21 mouse cellular contexts compared by ENCODE assay signal in the genomic region with DNA sequence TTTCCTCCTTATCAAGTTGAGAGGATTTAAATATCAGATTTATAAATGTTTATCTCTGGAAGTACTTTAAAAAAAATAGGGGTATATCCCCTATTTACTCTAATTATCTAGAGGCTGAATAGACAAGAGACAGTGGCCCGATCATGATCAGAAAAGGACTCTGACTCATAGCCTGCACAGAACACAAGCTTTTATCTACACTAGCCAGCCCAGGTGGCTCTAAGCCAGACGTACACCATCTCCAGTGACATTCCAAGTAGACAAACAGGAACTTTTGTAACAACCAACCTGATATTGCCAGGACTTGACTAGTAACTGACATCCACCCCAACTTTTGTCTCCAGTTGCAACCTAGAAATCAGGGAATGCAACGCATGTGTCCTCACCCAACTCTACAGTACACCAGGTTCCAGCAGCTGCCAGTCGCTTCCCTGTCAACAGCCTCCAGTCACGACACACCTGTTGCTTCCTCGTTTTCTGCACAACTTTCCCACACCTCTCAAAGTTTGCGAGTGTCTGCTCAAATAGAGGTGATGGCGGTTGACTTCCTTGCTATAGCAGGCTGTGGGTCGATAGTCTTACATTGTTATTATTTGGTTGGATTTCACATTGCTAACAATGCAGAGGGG.
DNase-seq lines count a peak whose midpoint lies in the region; ATAC-seq and TF ChIP-seq lines count a peak whose summit lies in the region.
"Had no signal": no experiment of that assay in that cellular context is flagged by ENCODE, and none has a peak within 500 bp of the region (broad histone marks: within the 10 kb centered on the region; RNA-seq: fewer than 3 reads in every experiment).

No protein-coding gene starts in this region.

- peaks cover 10% of the 10 kb centered on the region for H3K9me3 ChIP-seq in embryonic facial prominence, embryonic 14.5 days (ENCODE audit: control insufficient read depth, low read length)
- H3K9me3 ChIP-seq in embryonic facial prominence, embryonic 10.5 days = 0 out of 2 replicates have a peak, but pooled peaks cover 4% of the 10 kb centered on the region
- H3K9me3 ChIP-seq in midbrain, embryonic 15.5 days = peaks cover 5% of the 10 kb centered on the region; the same call in 1 of the 2 replicates
- 0 out of 2 replicates have a peak, but pooled peaks cover 4% of the 10 kb centered on the region for H3K9me3 ChIP-seq in midbrain, embryonic 13.5 days

- H3K27me3 ChIP-seq in embryonic facial prominence, embryonic 14.5 days (replicated peaks; ENCODE audit: control insufficient read depth, insufficient read depth, low read length) = no peaks in the 10 kb centered on the region
- no peaks in the 10 kb centered on the region for H3K27me3 ChIP-seq in embryonic facial prominence, embryonic 10.5 days (replicated peaks; ENCODE audit: low read depth, poor library complexity, severe bottlenecking)
- H3K27me3 ChIP-seq in liver, adult 2 months (ENCODE audit: control insufficient read depth, insufficient read depth, low read length) = no peaks in the 10 kb centered on the region
- no peaks in the 10 kb centered on the region for H3K27me3 ChIP-seq in midbrain, embryonic 15.5 days (replicated peaks)
- no peaks in the 10 kb centered on the region for H3K27me3 ChIP-seq in midbrain, embryonic 13.5 days
- H3K27me3 ChIP-seq: heart, embryonic 15.5 days; hindbrain, embryonic 13.5 days; midbrain, embryonic 12.5 days; neural tube, embryonic 13.5 days had no signal

- peak; percentile 22 for DNase-seq in embryonic facial prominence, embryonic 14.5 days (ENCODE audit: low spot score)
- no peak for DNase-seq in embryonic facial prominence, embryonic 10.5 days (ENCODE audit: low spot score)
- DNase-seq in liver, adult 2 months (ENCODE audit: extremely low read depth, low read depth, low spot score) = peak; percentile 87
- DNase-seq in liver = no peak
- peak; percentile 57 for DNase-seq in Muller cell, postnatal 12 days (ENCODE audit: inconsistent ontology term)
- DNase-seq: adrenal gland, postnatal 25 days; cerebellum, adult 8-10 months; heart, postnatal 36 days; kidney, adult 18-20 months; kidney, postnatal 4 days; right cerebral cortex, postnatal 4 days; thymus, postnatal 36 days had no signal

- WGBS in embryonic facial prominence, embryonic 14.5 days = 84% methylated on average over 9 of the region's 9 CpGs
- 90% methylated on average over 9 of the region's 9 CpGs for WGBS in embryonic facial prominence, embryonic 10.5 days
- WGBS in liver, adult 2 months = 32% methylated on average over 9 of the region's 9 CpGs
- 91% methylated on average over 9 of the region's 9 CpGs for WGBS in midbrain, embryonic 15.5 days
- 92% methylated on average over 9 of the region's 9 CpGs for WGBS in midbrain, embryonic 13.5 days

- H3K4me3 ChIP-seq in embryonic facial prominence, embryonic 14.5 days (ENCODE audit: low read depth, low read length) = no peak overlapping the region
- no peak overlapping the region for H3K4me3 ChIP-seq in embryonic facial prominence, embryonic 10.5 days
- H3K4me3 ChIP-seq in liver, adult 2 months (ENCODE audit: insufficient read depth, low read depth, low read length) = no peak overlapping the region
- H3K4me3 ChIP-seq in midbrain, embryonic 15.5 days = no peak overlapping the region
- H3K4me3 ChIP-seq in midbrain, embryonic 13.5 days (replicated peaks) = no peak overlapping the region
- H3K4me3 ChIP-seq: heart, embryonic 15.5 days; hindbrain, embryonic 13.5 days; left cerebral cortex, adult 2 months; midbrain, embryonic 12.5 days; neural tube, embryonic 13.5 days had no signal

- no peak for ATAC-seq in embryonic facial prominence, embryonic 14.5 days (ENCODE audit: low read depth)
- ATAC-seq in midbrain, embryonic 15.5 days (replicated peaks) = no peak
- no peak for ATAC-seq in midbrain, embryonic 13.5 days
- ATAC-seq: inflammation-experienced regulatory T-cells, adult 6 months; lung, postnatal 0 days had no signal

- no peaks in the 10 kb centered on the region for H3K36me3 ChIP-seq in embryonic facial prominence, embryonic 14.5 days (ENCODE audit: control insufficient read depth, insufficient read depth, low read length)
- H3K36me3 ChIP-seq in embryonic facial prominence, embryonic 10.5 days (replicated peaks) = no peaks in the 10 kb centered on the region
- H3K36me3 ChIP-seq in liver, adult 2 months (ENCODE audit: control insufficient read depth, insufficient read depth, low read length) = no peaks in the 10 kb centered on the region
- H3K36me3 ChIP-seq in midbrain, embryonic 15.5 days (replicated peaks) = no peaks in the 10 kb centered on the region
- H3K36me3 ChIP-seq in midbrain, embryonic 13.5 days = no peaks in the 10 kb centered on the region
- H3K36me3 ChIP-seq: heart, embryonic 15.5 days; hindbrain, embryonic 13.5 days; midbrain, embryonic 12.5 days; neural tube, embryonic 13.5 days had no signal

- H3K9ac ChIP-seq in embryonic facial prominence, embryonic 14.5 days (ENCODE audit: low read depth, low read length) = no peak overlapping the region
- H3K9ac ChIP-seq in liver, adult 2 months (ENCODE audit: low read depth, low read length) = no peak overlapping the region
- no peak overlapping the region for H3K9ac ChIP-seq in midbrain, embryonic 15.5 days
- no peak overlapping the region for H3K9ac ChIP-seq in midbrain, embryonic 13.5 days (replicated peaks)
- H3K9ac ChIP-seq: heart, embryonic 15.5 days; hindbrain, embryonic 13.5 days; midbrain, embryonic 12.5 days; neural tube, embryonic 13.5 days had no signal

- TF ChIP-seq POLR2A in liver, adult 2 months (IDR thresholded peaks at IDR 0.05; ENCODE audit: extremely low read depth, insufficient read depth, low read length) = no peak

- H3K4me2 ChIP-seq in embryonic facial prominence, embryonic 14.5 days (ENCODE audit: low read depth, low read length) = no peak overlapping the region
- no peak overlapping the region for H3K4me2 ChIP-seq in midbrain, embryonic 15.5 days
- no peak overlapping the region for H3K4me2 ChIP-seq in midbrain, embryonic 13.5 days (replicated peaks)
- H3K4me2 ChIP-seq: heart, embryonic 15.5 days; hindbrain, embryonic 13.5 days; midbrain, embryonic 12.5 days; neural tube, embryonic 13.5 days had no signal

- no peaks in the 10 kb centered on the region for H3K4me1 ChIP-seq in embryonic facial prominence, embryonic 14.5 days (ENCODE audit: control insufficient read depth, insufficient read depth, low read length)
- H3K4me1 ChIP-seq in embryonic facial prominence, embryonic 10.5 days = no peaks in the 10 kb centered on the region
- H3K4me1 ChIP-seq in liver, adult 2 months (ENCODE audit: control insufficient read depth, insufficient read depth, low read length) = no peaks in the 10 kb centered on the region
- no peaks in the 10 kb centered on the region for H3K4me1 ChIP-seq in midbrain, embryonic 15.5 days
- H3K4me1 ChIP-seq in midbrain, embryonic 13.5 days (replicated peaks) = no peaks in the 10 kb centered on the region
- H3K4me1 ChIP-seq: heart, embryonic 15.5 days; hindbrain, embryonic 13.5 days; midbrain, embryonic 12.5 days; neural tube, embryonic 13.5 days had no signal

- no peak overlapping the region for H3K27ac ChIP-seq in embryonic facial prominence, embryonic 14.5 days (replicated peaks; ENCODE audit: low read depth, low read length)
- H3K27ac ChIP-seq in embryonic facial prominence, embryonic 10.5 days (replicated peaks) = no peak overlapping the region
- H3K27ac ChIP-seq in liver, adult 2 months (replicated peaks; ENCODE audit: insufficient read depth, low read depth, low read length) = no peak overlapping the region
- no peak overlapping the region for H3K27ac ChIP-seq in midbrain, embryonic 15.5 days
- no peak overlapping the region for H3K27ac ChIP-seq in midbrain, embryonic 13.5 days
- H3K27ac ChIP-seq: heart, embryonic 15.5 days; hindbrain, embryonic 13.5 days; left cerebral cortex, adult 2 months; midbrain, embryonic 12.5 days; neural tube, embryonic 13.5 days had no signal

- no peaks in the 10 kb centered on the region for H3K79me2 ChIP-seq in liver, adult 2 months (ENCODE audit: control insufficient read depth, insufficient read depth, low read length)

- no peak for TF ChIP-seq CTCF in liver, adult 2 months (IDR thresholded peaks at IDR 0.05; ENCODE audit: low read depth, low read length)

Comparison
In these comparisons a context has a peak if more than half of its experiments do, and no peak if none do; other contexts are left out.
1. DNase-seq: peak in embryonic facial prominence, embryonic 14.5 days (single experiment), liver, adult 2 months (single experiment) and Muller cell, postnatal 12 days (single experiment); none in embryonic facial prominence, embryonic 10.5 days (single experiment) and liver (single experiment).